Mouse (Mus musculus) small intestine, adult 2 months (tissue): ENCODE measurements around the gene Cbx1. TPM values are rescaled to one million over a fixed set of nuclear protein-coding genes. Genes with fewer than 3 reads are reported as not detected.
"Not testable (repeated sequence)": the region's sequence is repeated elsewhere in the genome, so short reads cannot be mapped to it uniquely, and the experiment has no call there.

ENCODE experiments used
- H3K27ac ChIP-seq: fragments of 200-500 bp; 2 replicates; pipeline ENCODE4 v1.5.1; 2012; ENCODE audit warnings: low read depth, low read length, control low read depth, inconsistent platforms; ENCODE audit not compliant: insufficient read depth
- H3K27me3 ChIP-seq: fragments of 200-500 bp; 2 replicates; pipeline ENCODE4 v1.6.1; 2012; ENCODE audit warnings: mild to moderate bottlenecking, moderate library complexity, low read length, inconsistent platforms; ENCODE audit not compliant: control insufficient read depth, insufficient read depth
- H3K36me3 ChIP-seq: fragments of 200-500 bp; 2 replicates; pipeline ENCODE4 v1.6.1; 2012; ENCODE audit warnings: mild to moderate bottlenecking, low read length, control low read depth, inconsistent platforms; ENCODE audit not compliant: control insufficient read depth, insufficient read depth
- H3K4me1 ChIP-seq: fragments of 200-500 bp; 2 replicates; pipeline ENCODE4 v1.6.1; 2012; ENCODE audit warnings: low read length, inconsistent platforms, mixed read lengths; ENCODE audit not compliant: control insufficient read depth, insufficient read depth, insufficient read length
- H3K4me3 ChIP-seq: fragments of 200-500 bp; 2 replicates; pipeline ENCODE4 v1.5.1; 2012; ENCODE audit warnings: low read depth, mild to moderate bottlenecking, control low read depth, inconsistent platforms, low read length, moderate library complexity
- CTCF ChIP-seq: fragments of 200-500 bp; IDR thresholded peaks from 2 replicates; pipeline ENCODE4 v1.5.1; 2012; ENCODE audit warnings: low read depth, mild to moderate bottlenecking, control low read depth, inconsistent platforms, low read length, moderate library complexity, mixed read lengths; ENCODE audit not compliant: insufficient replicate concordance, insufficient read length; ENCODE audit errors: extremely low read depth
- POLR2A ChIP-seq: fragments of 200-500 bp; IDR thresholded peaks from 2 replicates; pipeline ENCODE4 v1.6.1; 2012; ENCODE audit warnings: low read depth, mild to moderate bottlenecking, control low read depth, inconsistent platforms, low read length, moderate library complexity
- WGBS: fragments of 180-500 bp; shearing (Covaris S2); methylation state at CpG from one replicate; pipeline ENCODE4 v1.1.7; 2018; 5-methylcytosine and 5-hydroxymethylcytosine counted together
- polyA plus RNA-seq: library from polyadenylated mRNA; depleted of rRNA; stranded (reverse); fragments of >200 nt; gene quantifications from 2 replicates; pipeline ENCODE4 v1.2.3, GENCODE M21; 2012

Cbx1 gene
- polyA plus RNA-seq, 1 experiment, result 18.1 TPM

- no peak overlapping the region for H3K27ac ChIP-seq
- 42% methylated on average over 1 of the region's 1 CpGs for WGBS
- no peaks in the 10 kb centered on the region for H3K4me1 ChIP-seq
- H3K27me3 ChIP-seq, result no peaks in the 10 kb centered on the region
- peaks cover 45% of the 10 kb centered on the region for H3K36me3 ChIP-seq
- no peak overlapping the region for H3K4me3 ChIP-seq
- no peak for TF ChIP-seq POLR2A
- TF ChIP-seq CTCF, result no peak
Measured at GRCm38 (mm10) chr11:96808066-96808465, 19.1 kb downstream of the Cbx1 start.

GRCm38 (mm10) chr11:96809562-96810235, 20.8 kb downstream of the Cbx1 start:
- no peaks in the 10 kb centered on the region for H3K4me1 ChIP-seq
- TF ChIP-seq CTCF (no peak), POLR2A (no peak)
- H3K4me3 ChIP-seq, result no peak overlapping the region
- no peak overlapping the region for H3K27ac ChIP-seq
- peaks cover 42% of the 10 kb centered on the region for H3K36me3 ChIP-seq
- no peaks in the 10 kb centered on the region for H3K27me3 ChIP-seq
- 91% methylated on average over 6 of the region's 6 CpGs for WGBS

- H3K36me3 ChIP-seq, result peaks cover 44% of the 10 kb centered on the region
- not testable (repeated sequence) for H3K4me3 ChIP-seq, H3K4me1 ChIP-seq, H3K27ac ChIP-seq, H3K27me3 ChIP-seq
- 95% methylated on average over 1 of the region's 1 CpGs for WGBS
Measured at GRCm38 (mm10) chr11:96811188-96811587, 22.3 kb downstream of the Cbx1 start.

GRCm38 (mm10) chr11:96813455-96813854, 24.5 kb downstream of the Cbx1 start:
- no peaks in the 10 kb centered on the region for H3K27me3 ChIP-seq
- H3K4me3 ChIP-seq, result no peak overlapping the region
- WGBS, result 86% methylated on average over 4 of the region's 4 CpGs
- no peaks in the 10 kb centered on the region for H3K4me1 ChIP-seq
- H3K36me3 ChIP-seq, result peaks cover 51% of the 10 kb centered on the region
- TF ChIP-seq CTCF (no peak), POLR2A (no peak)
- no peak overlapping the region for H3K27ac ChIP-seq

GRCm38 (mm10) chr11:96813920-96814319, 25.0 kb downstream of the Cbx1 start:
- no peak overlapping the region for H3K4me3 ChIP-seq
- peaks cover 51% of the 10 kb centered on the region for H3K36me3 ChIP-seq

GRCm38 (mm10) chr11:96814443-96814842, 25.5 kb downstream of the Cbx1 start:
- H3K27ac ChIP-seq, result no peak overlapping the region
- no peak overlapping the region for H3K4me3 ChIP-seq
- TF ChIP-seq POLR2A (no peak), CTCF (no peak)
- peaks cover 53% of the 10 kb centered on the region for H3K36me3 ChIP-seq
- H3K27me3 ChIP-seq, result no peaks in the 10 kb centered on the region
- no peaks in the 10 kb centered on the region for H3K4me1 ChIP-seq
- 67% methylated on average over 2 of the region's 2 CpGs for WGBS

More at GRCm38 (mm10) chr11:96813920-96814319, 25.0 kb downstream of the Cbx1 start:
- Histone ChIP-seq H3K27ac (no peak overlapping the region), H3K27me3 (no peaks in the 10 kb centered on the region), H3K4me1 (no peaks in the 10 kb centered on the region)
- TF ChIP-seq POLR2A, result no peak
- TF ChIP-seq CTCF, result no peak
- WGBS, result 90% methylated on average over 5 of the region's 5 CpGs

GRCm38 (mm10) chr11:96815895-96816294, 27.0 kb downstream of the Cbx1 start:
- H3K4me1 ChIP-seq, result no peaks in the 10 kb centered on the region
- no peaks in the 10 kb centered on the region for H3K27me3 ChIP-seq
- H3K4me3 ChIP-seq, result no peak overlapping the region
- TF ChIP-seq CTCF, result no peak
- no peak for TF ChIP-seq POLR2A
- 94% methylated on average over 2 of the region's 2 CpGs for WGBS
- H3K27ac ChIP-seq, result no peak overlapping the region
- peaks cover 62% of the 10 kb centered on the region for H3K36me3 ChIP-seq
